Mouse (Mus musculus) thymus, postnatal 25 days (tissue): Measurements from ENCODE around the gene Slc7a1.
A peak's percentile ranks its signal among the peaks of the same experiment; 100 is the strongest.
"Not testable (repeated sequence)": the region's sequence is repeated elsewhere in the genome, so short reads cannot be mapped to it uniquely, and the experiment has no call there.

Experiments used
- DNase-seq: peaks from one replicate; pipeline ENCODE4 v3.0.0; 2022

Slc7a1 gene

DNA sequence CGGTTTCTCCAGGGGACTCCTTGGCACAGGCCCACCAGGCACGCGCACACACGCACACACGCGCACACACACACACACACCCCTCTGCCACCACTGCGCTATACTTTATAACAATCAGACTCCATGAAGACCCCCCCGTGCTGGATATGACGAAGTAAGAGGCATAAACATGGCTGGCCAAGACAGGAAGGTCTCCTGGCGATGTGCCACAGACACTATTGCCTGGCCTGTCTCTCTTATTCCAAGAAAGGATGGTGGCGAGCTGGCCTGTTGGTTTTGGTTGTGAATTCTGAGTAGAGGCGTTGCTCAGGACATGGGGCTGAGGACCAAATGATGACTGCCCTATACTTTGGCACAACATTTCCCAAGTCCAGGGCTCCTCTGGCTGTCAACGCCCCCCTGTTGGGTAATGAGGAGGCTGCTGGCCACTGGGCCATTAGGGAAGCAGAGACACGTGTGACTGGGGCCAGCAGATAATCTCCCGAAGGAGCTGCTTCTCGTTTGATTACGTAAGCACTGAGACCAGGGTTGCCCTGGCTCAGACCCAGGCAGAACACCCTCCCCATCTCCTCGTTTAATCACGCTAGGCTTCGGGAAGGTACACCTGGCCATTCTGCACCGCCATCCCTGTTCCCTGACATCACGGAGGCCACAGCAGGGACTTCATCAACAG lies 36.1 kb downstream of the Slc7a1 start:
- no peak for DNase-seq

DNA sequence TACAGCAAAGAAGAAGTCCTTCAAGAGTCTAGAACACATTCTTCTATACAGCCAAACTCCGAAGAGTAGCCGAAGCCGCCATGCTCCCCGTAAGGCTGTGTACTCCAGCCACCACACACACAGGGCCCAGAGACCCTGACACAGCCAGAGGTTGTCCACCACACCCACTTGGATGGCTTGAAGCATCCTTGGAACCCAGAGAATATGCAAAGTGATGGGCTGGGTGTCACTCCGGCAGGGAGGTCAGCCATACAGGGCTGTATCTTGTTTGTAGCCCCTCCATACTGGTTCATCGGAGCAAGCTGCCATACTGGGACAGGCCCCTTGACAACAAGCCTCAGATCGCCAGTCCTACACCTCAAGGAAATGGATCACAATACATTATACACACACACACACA lies 37.4 kb downstream of the Slc7a1 start:
- no peak for DNase-seq

DNA sequence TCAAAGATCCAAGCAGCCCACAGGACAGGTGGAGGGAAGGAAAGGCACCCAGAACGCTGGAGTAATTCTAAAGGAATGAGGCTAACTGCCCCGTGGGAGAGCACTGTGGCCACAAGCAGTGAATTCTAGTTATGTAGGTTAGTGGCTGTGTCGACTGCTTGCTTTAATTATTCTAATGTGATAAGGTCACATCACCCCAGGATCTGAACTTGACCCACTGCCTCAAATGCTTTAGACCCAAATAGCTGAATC lies 38.0 kb downstream of the Slc7a1 start:
- DNase-seq: no peak

DNA sequence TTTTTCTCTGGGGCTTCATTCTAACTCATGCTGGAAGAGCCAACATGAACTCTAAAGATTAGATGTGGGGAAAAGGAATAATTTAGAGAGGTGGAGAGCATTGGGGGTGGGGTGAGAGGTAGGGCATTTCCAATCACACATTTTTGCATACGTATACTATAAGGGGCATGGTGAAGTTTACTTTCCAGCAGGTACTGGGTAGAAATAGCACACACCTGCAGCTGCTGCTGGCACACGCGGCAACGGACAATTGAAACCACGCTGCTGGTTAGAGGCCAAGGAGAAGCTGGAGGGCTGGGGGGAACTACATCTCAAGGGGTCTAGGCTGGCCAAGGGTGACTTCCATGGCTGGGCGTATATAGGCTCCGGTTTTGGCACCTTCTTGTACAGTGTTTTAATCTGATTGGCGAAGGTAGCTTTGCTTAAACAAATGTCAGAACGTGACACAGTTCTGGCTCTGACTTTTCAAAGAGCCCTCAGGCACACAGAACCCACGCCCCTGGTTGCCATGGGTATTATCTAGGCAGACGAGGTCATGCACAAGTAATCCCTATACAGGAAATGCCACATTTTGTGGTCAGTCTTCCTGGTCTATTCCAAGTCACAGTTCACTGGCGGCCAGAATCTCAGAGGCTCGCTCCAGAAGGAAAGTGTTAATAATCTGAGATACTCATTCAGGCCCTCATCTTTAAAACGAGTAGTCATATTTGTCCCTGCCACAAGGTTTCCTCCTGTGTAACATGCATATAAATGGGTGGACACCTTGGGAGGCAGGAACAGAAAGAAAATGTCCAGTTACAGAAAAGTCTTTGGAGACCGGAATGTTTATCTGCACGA lies 38.6 kb downstream of the Slc7a1 start:
- no peak for DNase-seq

DNA sequence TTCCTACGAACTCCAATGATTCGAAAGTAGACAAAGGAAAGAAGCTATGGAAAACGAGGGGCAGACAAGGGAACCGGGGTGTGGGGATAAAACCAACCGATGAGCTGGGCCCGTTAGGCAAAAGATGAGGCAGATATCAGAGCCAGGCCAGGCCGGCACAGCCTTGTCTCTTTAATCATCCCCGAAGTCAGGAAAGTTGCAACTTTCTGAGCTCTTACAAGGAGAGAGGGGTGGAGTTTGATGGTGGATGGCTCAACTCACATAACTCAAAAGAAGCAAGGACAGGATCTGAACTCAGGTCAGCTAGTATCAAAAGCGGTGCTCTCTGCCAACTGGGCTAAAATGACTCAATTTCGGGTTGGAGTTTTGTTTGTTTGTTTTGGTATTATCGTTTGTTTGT lies 40.6 kb downstream of the Slc7a1 start:
- DNase-seq: no peak

DNA sequence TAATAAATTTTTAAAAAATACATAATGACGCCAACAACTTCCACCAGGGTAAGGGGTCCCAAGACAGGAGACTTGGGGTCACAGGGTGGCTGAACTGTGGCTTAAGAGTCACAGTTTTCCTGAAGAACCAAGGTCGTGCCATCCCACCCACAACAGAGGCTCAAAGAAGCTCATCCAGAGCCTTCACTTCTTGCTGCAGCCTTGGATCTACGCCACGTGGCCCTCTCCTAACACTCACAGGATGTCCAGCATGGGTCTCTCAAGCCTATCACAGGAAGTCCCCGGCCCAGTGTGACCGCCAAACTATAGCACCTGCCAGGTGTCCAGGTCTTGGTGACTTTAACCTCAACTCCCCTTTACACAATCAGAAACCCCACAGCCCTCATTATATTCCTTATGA lies 42.5 kb downstream of the Slc7a1 start:
- DNase-seq: no peak

DNA sequence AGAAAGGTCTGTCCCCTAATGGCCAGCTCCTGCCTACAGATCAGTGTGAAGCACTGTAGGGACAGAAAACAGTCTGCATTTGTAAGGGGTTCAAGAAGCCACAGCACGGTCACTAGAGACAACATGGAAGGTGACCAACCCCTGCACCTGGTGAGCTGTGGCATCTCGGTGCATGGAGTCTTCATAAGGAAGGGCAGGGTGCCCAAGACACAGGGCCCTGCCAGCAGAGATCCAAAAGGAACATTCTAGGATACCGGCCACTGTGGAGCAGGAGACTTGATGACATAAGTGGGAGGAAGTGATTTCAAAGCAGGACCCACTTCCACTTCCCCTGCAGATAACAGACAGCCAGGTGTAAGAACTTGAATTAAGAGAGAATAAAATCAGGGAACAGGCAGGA lies 43.9 kb downstream of the Slc7a1 start:
- DNase-seq: no peak

DNA sequence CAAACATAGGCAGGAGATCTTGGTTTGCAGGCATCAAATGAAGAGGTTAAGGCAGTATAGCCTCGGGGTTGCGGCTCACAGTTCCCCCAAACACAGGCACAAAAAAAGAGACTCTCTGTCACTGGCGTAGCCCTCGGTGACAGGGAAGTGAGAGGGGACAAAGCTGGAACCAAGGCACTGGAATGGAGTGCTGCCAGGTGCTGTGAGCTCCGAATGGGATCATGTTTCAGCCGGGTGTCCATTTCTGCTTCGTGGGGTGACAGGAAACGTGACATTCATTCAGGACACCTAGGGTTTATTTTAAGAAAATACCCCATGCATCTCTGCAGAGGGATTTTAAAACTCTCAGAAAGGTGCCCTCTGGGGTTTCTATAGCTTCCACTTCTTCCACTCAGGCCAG lies 45.2 kb downstream of the Slc7a1 start:
- no peak for DNase-seq

DNA sequence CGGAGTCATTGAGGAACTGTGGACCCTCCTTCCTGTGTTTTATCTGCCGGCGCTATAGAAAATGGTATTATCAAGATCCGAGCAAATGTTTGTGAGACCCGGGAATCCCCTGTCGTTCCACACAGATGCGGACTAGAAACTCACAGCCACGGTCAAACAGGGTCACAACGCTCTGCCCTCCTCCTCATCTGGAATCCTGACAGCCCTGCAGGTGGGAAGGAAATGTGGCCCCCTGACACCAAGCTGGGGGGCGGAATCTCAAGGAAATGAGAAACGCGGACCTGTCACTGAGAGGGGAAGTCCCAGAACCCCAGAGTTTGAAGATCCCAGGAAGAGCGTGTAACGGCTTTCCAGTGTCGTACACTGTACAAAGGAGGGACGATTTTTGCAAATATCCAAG lies 46.3 kb downstream of the Slc7a1 start:
- DNase-seq: no peak

DNA sequence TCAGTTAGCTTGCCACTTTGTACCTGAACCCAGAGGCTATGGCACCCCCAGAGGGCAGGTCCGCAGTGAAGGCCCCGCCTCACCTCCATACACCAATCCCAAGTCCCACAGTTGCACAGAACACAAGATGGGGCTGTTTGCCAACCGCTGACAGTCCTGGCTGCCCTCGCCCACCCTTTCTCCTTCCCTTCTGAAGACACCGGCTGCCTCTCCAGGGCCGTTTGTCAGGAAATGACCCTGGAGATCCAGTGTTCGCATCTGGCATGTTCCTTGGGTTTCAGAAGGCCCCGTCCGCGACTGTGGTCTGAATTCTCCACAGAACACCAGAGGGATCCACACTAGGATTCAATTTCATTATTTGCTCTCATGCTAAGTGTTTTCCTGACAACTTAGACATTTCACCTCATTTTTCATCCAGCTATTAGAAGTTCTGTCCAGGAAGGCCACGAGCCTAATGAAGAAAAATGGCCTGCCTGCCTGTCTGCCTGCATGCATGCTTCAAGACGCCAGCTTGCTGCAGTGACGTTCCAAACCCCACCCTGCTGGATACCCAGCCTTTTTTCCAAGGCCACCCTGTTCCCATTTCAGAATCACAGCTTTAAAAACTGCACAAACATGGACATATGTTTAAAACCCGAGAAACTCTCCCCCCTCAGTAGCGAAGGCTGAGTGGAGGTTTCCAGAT lies 50.2 kb downstream of the Slc7a1 start:
- no peak for DNase-seq

DNA sequence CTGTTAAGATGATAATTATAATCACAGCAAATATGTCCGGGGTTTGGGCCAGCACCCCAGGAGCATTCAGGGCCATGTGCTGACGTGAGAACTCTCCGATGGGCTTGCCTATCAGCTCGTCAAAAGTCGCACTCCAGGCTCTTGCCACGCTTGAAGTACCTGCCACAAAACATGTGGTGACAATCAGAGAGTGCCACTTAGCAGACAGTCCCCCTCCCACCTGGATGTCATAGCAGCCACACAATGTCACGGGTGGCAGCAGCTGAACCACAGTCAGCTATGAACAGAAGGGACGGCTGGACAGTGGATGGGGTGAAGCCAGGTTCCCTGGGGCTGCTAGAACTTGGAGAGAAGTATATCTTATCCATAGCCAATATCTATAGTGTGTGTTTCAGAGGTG lies 51.6 kb downstream of the Slc7a1 start:
- DNase-seq: no peak

DNA sequence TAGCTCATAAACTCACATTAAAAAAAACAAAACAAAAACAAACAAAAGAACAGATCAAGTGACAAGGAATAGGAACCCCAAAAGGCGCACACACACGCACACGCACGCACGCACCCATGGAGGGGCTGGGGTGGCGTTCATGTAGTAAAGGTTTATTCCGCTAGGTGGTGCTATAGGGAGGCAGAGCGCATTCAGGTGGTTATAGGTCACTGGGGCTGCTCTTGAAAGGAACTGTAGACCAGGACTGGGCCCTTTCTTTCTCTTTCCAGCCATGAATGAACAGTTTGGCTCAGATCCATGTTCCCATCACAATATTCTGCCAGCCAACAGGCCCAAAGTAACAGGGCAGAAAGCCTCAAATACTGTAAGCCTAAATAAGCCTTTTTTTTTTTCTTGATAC lies 53.2 kb downstream of the Slc7a1 start:
- peak; percentile 9 for DNase-seq

DNA sequence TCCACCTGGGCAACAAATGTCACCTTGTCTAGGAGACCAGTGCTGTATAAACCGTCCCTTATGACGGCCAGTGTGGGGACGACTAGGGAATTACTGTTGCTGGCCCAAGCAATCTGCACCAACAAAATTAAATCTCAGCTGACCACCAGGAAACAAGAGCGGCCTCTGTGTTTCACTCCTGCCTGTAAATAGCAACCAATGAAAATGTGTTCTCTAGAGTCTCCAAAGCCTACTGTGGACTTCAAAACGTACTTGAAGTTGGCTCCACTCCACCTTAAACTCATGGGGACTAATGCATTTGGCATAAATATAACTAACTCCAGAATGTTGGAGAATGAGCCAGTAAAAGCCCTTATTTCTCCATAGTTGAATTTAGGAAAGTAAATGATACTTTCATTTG lies 55.3 kb downstream of the Slc7a1 start:
- DNase-seq: no peak

DNA sequence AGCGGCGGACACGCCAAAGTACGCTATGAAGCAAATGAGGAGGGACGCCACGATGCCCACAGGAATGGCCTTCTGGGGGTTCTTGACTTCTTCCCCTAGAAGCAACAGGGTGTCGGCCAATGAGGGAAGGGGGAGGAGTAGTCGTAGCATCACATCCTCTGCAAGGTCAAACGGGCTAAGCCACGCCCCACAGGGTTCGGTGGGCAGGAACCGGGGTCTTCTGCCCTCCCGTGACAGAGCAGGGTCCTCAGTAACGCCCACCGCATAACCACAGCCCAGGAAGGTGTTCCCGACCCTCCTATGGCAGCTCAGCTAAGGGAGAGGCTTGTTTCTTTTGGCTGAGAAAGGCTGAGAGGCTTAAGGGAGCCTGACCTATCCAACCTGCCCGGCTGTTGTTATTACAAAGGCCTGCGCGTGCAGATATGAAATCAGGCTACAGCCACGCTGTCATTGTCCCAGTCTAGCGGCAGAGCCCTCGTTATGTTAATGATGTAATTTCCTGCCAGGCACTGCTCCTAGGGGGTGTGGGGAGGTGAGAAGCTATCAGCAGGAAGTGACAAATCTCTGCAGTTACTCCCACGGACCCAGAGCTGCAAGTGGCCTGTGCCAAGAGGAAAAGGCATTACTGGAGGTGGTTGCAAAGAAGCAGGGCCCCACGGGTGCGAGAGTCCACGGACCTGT lies 57.5 kb downstream of the Slc7a1 start:
- DNase-seq: peak; percentile 11

DNA sequence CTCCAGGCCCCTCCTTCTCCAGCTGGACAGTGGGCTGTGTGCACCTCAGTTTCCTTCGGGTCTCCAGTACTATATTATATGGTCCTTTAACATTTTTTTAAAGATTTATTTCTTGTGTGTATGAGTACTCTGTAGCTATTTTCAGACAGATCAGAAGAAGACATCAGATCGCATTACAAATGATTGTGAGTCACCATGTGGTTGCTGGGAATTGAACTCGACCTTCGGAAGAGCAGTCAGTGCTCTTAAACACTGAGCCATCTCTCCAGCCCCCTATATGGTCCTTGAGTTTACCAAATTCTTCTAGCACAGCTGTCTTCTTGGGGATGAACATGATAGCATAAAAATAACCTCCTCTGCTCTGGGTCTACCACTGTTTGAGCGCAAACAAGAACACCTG lies 60.6 kb downstream of the Slc7a1 start:
- DNase-seq: no peak

DNA sequence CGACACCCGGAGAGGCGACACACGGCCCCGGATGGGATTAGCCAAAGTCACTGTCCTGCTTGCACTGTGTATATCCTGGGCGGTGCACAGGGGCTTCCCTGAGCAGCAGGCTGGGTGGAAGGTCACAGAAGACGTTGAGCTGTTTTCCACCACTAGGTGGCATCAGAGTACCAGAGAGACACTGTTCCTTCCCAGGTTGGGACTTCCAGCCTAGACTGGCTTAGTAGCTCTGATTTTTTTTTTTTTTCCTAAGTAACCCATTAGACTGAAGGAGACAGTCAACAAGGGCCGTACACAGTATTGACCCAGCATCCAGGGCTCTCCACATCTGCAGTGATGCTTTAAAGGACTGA lies 67.1 kb downstream of the Slc7a1 start:
- peak; percentile 72 for DNase-seq

DNA sequence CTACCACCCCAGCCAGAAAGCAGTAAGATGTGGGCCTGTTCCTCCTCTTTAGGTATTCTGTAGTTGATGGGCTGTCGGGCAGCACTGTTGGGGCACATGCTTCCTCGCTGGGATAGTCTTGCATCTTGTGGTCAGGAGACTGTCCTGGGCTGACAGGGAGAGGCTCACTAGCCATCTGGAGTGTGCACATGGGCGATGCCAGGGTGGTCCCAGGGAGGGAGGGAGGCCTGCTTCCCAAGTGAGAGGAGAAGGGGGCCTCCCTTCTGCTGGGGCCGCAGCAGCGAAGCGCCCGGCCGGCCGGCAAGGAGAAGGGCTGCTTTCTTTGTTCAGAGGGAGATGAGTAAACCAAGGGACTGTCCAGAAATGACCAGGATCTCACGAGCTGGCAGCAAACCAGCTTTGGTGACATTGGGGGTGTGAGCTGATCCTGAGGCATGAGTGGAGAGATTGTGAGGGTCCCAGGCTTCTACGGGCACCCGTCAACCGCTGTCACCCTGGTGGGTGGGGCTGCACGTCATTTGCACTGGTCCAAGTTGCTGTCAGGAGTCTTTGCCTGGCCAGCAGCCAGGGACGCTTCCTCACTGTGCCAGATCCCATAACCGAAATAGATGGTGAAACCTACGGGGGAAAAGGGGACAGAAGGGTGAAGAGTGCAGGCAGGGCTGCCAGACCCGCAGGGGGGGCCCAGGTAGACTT lies 67.6 kb downstream of the Slc7a1 start:
- no peak for DNase-seq

DNA sequence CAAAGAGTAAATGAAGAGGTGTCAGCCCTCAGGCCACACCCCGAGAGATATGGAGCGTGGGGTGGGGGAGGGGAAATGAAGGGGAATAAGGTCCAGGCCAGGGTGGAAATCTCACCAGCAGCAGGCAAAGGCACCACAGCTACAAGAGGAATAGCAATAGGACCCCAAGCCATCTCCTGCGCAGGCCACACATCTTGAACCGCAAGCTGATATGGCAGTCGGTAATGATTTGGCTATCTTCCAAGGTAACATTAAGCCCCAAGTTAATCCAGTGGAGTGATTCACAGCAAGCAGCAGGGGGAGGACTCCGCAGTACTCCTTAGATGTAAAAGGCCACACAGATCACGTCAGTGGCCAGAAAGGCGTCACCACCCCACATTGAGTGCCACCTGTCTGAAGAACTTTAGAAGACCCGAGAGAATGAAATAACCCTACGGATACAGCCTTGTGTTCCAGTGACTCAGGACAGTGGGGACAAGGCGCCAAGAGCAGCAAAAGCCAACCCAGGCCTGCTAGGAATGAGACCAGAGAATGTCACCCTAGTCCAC lies 68.4 kb downstream of the Slc7a1 start:
- no peak for DNase-seq

DNA sequence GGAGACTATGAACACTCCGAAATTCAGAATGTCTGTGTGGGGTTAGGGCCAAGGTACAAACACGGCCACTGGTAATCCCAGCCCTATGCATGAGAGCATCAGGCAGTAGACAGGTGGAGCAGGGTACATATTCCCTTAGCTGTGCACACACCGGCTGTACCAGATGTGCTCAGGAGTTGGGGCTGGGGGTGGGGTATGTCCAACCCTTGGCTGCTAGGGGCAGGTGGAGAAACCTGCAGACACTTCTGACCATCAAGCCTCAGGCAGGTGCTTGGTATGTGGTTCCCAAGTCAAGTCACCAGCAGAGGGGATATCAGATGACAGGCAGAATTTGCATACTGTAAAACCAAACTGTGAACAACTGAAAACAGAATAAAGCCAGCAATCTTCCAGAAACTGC lies 70.7 kb downstream of the Slc7a1 start:
- DNase-seq: no peak

DNA sequence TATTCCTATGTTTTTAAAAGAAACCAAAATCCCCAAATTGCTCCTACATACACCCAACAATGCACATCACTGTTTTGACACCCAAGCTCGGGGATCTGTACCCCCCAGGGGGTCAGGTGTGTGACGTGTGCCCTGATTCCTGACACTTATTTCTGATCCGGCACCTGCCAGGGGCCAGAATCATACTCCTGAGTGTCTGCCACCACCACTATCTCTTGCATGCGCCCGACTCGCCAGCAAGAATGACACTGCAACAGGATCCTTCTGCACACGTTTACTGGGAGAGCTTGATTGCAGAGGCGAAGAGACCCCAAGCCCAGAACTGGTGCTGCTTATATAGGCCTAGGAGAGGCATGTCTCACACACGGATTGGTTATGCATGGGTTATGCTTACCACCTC lies 73.4 kb downstream of the Slc7a1 start:
- DNase-seq: not testable (repeated sequence)

DNA sequence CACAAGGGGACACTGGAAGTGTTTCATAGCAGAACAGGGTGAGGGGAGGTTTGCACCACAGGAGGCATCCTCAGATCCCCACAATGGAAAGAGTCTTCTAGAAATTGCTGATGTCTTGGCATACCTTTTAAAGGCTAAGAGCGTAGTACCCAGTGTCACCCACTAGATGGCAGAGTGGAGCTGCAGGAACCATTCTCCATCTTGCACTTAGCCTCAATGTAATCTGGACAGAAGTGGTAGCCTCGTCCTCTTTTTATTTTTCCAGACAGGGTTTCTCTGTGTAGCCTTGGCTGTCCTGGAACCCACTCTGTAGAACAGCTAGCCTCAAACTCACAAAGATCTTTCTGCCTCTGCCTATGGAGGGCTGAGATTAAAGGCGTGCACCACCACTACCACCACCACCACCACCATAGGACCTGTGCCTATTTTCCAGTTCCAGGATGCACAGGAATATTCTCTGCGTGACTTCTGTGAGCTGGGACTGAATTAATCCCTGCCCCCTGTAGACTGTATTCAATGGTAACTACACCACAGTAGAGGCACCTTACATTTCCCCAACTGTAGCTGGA lies 74.3 kb downstream of the Slc7a1 start:
- peak; percentile 44 for DNase-seq

DNA sequence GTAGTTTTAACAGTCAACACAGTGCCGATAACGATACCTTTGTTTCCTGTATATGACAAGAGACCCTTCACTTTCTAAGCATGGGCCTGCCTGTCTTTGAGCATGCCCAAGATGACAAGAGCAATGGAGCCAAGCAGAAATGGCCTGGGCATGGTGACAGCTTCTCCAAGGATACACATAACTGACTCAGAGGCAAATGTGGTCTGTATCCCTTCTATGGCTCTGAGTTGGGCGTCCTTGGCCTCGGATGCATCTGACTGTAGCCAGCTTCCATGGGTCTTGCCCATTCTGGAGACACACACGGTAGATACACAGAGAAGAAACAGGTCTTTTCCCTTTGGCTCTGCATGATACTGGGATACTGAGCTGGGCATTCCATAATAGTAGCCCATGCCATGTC lies 84.8 kb downstream of the Slc7a1 start:
- DNase-seq: no peak

DNA sequence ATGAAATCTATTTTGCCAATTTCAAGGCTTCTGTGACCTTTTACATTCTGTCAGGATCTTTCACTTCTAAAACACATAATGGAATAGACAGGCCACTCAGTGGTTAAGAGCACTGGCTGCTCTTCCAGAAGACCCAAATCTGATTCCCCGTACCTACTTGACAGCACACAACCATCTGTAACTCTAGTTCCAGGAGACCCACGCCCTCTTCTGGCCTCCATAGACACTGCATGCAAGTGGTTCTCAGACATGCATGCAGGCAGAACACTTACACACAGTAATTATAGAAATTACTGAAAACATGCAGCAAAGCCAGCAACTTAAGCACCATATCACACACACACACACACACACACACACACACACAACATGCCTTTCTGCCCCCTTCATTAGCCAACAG lies 87.3 kb downstream of the Slc7a1 start:
- DNase-seq: no peak
